Mouse (Mus musculus): ENCODE results near the gene Ntng2.

DNA sequence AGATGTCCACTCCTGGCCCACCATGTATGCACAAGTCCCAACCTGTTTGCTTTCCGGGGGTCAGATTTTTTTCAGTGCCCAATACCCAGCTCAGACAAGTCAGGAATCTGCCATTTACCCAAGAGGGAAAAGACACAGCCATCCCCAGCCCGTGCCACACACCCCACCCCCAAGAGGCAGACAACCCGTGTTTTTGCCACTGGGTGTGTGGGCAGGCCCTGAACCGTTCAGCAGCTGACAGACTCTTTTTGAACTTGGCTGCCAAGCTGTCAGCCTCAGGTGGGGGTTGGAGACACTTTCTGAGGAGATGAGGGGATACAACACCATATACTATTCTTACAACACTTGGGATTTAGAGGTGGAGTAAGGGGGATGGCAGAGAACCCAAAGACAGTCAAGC lies 18.8 kb downstream of the Ntng2 start:
- TF ChIP-seq CTCF (IDR thresholded peaks at IDR 0.05; ENCODE audit: borderline replicate concordance, extremely low read depth, insufficient read depth, insufficient read length): no peak
- no peak for TF ChIP-seq POLR2A (IDR thresholded peaks at IDR 0.05; ENCODE audit: borderline replicate concordance, extremely low read depth, insufficient read depth, insufficient read length, poor library complexity, severe bottlenecking)
